In genomic region chr4:95898714-95899113, GRCm38 (mm10) we compare ENCODE assay signal across 29 mouse cellular contexts.
DNase-seq lines count a peak whose midpoint lies in the region; ATAC-seq lines count a peak whose summit lies in the region.
"Had no signal": no experiment of that assay in that cellular context is flagged by ENCODE, and none has a peak within 500 bp of the region (broad histone marks: within the 10 kb centered on the region; RNA-seq: fewer than 3 reads in every experiment).

No protein-coding gene starts in this region.

- 69% methylated on average over 5 of the region's 6 CpGs for WGBS in forebrain, embryonic 10.5 days
- 70% methylated on average over 5 of the region's 6 CpGs for WGBS in forebrain, embryonic 16.5 days
- 56% methylated on average over 6 of the region's 6 CpGs for WGBS in midbrain, embryonic 13.5 days
- 55% methylated on average over 6 of the region's 6 CpGs for WGBS in midbrain, embryonic 10.5 days
- WGBS in embryonic facial prominence, embryonic 11.5 days = 17% methylated on average over 6 of the region's 6 CpGs

- H3K27me3 ChIP-seq in forebrain, embryonic 10.5 days (ENCODE audit: poor library complexity, severe bottlenecking) = no peaks in the 10 kb centered on the region
- no peaks in the 10 kb centered on the region for H3K27me3 ChIP-seq in forebrain, embryonic 16.5 days (replicated peaks; ENCODE audit: control insufficient read depth, insufficient read depth, low read length)
- H3K27me3 ChIP-seq in midbrain, embryonic 13.5 days = no peaks in the 10 kb centered on the region
- no peaks in the 10 kb centered on the region for H3K27me3 ChIP-seq in midbrain, embryonic 10.5 days (ENCODE audit: low read depth, poor library complexity, severe bottlenecking)
- H3K27me3 ChIP-seq in embryonic facial prominence, embryonic 11.5 days (ENCODE audit: control insufficient read depth, insufficient read depth, low read length) = no peaks in the 10 kb centered on the region
- H3K27me3 ChIP-seq: embryonic facial prominence, embryonic 12.5 days; forebrain, embryonic 15.5 days; hindbrain, embryonic 15.5 days; kidney, embryonic 15.5 days; midbrain, embryonic 12.5 days; neural tube, embryonic 13.5 days; Patski had no signal

- H3K4me1 ChIP-seq in forebrain, embryonic 10.5 days = peaks cover 45% of the 10 kb centered on the region
- H3K4me1 ChIP-seq in forebrain, embryonic 16.5 days (replicated peaks; ENCODE audit: control insufficient read depth, insufficient read depth, low read length) = peaks cover 8% of the 10 kb centered on the region
- peaks cover 12% of the 10 kb centered on the region; the same call in 1 of the 2 replicates for H3K4me1 ChIP-seq in midbrain, embryonic 13.5 days (replicated peaks)
- H3K4me1 ChIP-seq in midbrain, embryonic 10.5 days = peaks cover 30% of the 10 kb centered on the region
- peaks cover 8% of the 10 kb centered on the region; the same call in 1 of the 2 replicates for H3K4me1 ChIP-seq in embryonic facial prominence, embryonic 11.5 days (ENCODE audit: control insufficient read depth, insufficient read depth, low read length)

- H3K36me3 ChIP-seq in forebrain, embryonic 10.5 days (replicated peaks) = no peaks in the 10 kb centered on the region
- H3K36me3 ChIP-seq in forebrain, embryonic 16.5 days (ENCODE audit: control insufficient read depth, insufficient read depth) = no peaks in the 10 kb centered on the region
- H3K36me3 ChIP-seq in midbrain, embryonic 13.5 days = no peaks in the 10 kb centered on the region
- H3K36me3 ChIP-seq in midbrain, embryonic 10.5 days = no peaks in the 10 kb centered on the region
- H3K36me3 ChIP-seq in embryonic facial prominence, embryonic 11.5 days (replicated peaks; ENCODE audit: control insufficient read depth, insufficient read depth, low read depth, low read length) = no peaks in the 10 kb centered on the region
- H3K36me3 ChIP-seq: embryonic facial prominence, embryonic 12.5 days; forebrain, embryonic 15.5 days; G1E; heart, embryonic 10.5 days; hindbrain, embryonic 15.5 days; kidney, embryonic 15.5 days; midbrain, embryonic 12.5 days; neural tube, embryonic 13.5 days had no signal

- no peak for ATAC-seq in forebrain, embryonic 16.5 days
- peak; percentile 30; the same call in 1 of the 2 replicates for ATAC-seq in midbrain, embryonic 13.5 days
- ATAC-seq in embryonic facial prominence, embryonic 11.5 days (replicated peaks; ENCODE audit: insufficient number of reproducible peaks, low FRiP score, low TSS enrichment, low read depth) = no peak
- ATAC-seq: forebrain, embryonic 15.5 days; Patski had no signal

- no peak overlapping the region for H3K9ac ChIP-seq in forebrain, embryonic 16.5 days (replicated peaks; ENCODE audit: low read depth, low read length)
- no peak overlapping the region for H3K9ac ChIP-seq in midbrain, embryonic 13.5 days (replicated peaks)
- no peak overlapping the region for H3K9ac ChIP-seq in embryonic facial prominence, embryonic 11.5 days (replicated peaks; ENCODE audit: low read length)
- H3K9ac ChIP-seq: embryonic facial prominence, embryonic 12.5 days; forebrain, embryonic 15.5 days; hindbrain, embryonic 15.5 days; kidney, embryonic 15.5 days; liver, embryonic 14.5 days; midbrain, embryonic 12.5 days; neural tube, embryonic 13.5 days had no signal

- no peak for DNase-seq in forebrain, embryonic 10.5 days (ENCODE audit: extremely low spot score, low spot score)
- no peak for DNase-seq in midbrain, embryonic 10.5 days (ENCODE audit: low spot score)
- peak; percentile 39 for DNase-seq in embryonic facial prominence, embryonic 11.5 days (ENCODE audit: low spot score)
- peak; percentile 63 for DNase-seq in mesoderm, embryonic 11.5 days (ENCODE audit: low read depth, low spot score)
- DNase-seq in kidney, postnatal 25 days = no peak
- no peak for DNase-seq in thymus, postnatal 10 days (ENCODE audit: low spot score in 2 of 2)
- DNase-seq: adrenal gland, postnatal 10 days; cerebellum, adult 8-10 months; cerebellum, postnatal 36 days; gastrocnemius, postnatal 10 days; heart, postnatal 36 days; kidney, adult 18-20 months; kidney, postnatal 36 days; liver; lung, adult 2 months; lung, postnatal 10 days had no signal

- no peaks in the 10 kb centered on the region for H3K9me3 ChIP-seq in forebrain, embryonic 10.5 days
- H3K9me3 ChIP-seq in forebrain, embryonic 16.5 days (ENCODE audit: control insufficient read depth, low read length) = no peaks in the 10 kb centered on the region
- no peaks in the 10 kb centered on the region for H3K9me3 ChIP-seq in midbrain, embryonic 13.5 days
- no peaks in the 10 kb centered on the region for H3K9me3 ChIP-seq in midbrain, embryonic 10.5 days (replicated peaks)
- H3K9me3 ChIP-seq in embryonic facial prominence, embryonic 11.5 days (replicated peaks; ENCODE audit: control insufficient read depth, low read length) = no peaks in the 10 kb centered on the region
- H3K9me3 ChIP-seq: embryonic facial prominence, embryonic 12.5 days; forebrain, embryonic 15.5 days; heart, embryonic 10.5 days; hindbrain, embryonic 15.5 days; kidney, embryonic 15.5 days; midbrain, embryonic 12.5 days; neural tube, embryonic 13.5 days had no signal

- no peak overlapping the region for H3K4me3 ChIP-seq in forebrain, embryonic 10.5 days
- H3K4me3 ChIP-seq in forebrain, embryonic 16.5 days (replicated peaks; ENCODE audit: low read length) = no peak overlapping the region
- H3K4me3 ChIP-seq in midbrain, embryonic 13.5 days (replicated peaks) = no peak overlapping the region
- no peak overlapping the region for H3K4me3 ChIP-seq in midbrain, embryonic 10.5 days
- H3K4me3 ChIP-seq in embryonic facial prominence, embryonic 11.5 days (ENCODE audit: low read depth, low read length) = no peak overlapping the region
- H3K4me3 ChIP-seq: embryonic facial prominence, embryonic 12.5 days; forebrain, embryonic 15.5 days; heart, embryonic 10.5 days; hindbrain, embryonic 15.5 days; kidney, embryonic 15.5 days; midbrain, embryonic 12.5 days; myocyte; neural tube, embryonic 13.5 days had no signal

- H3K27ac ChIP-seq in forebrain, embryonic 10.5 days = 0 out of 2 replicates have a peak overlapping the region, but pooled peaks have one; percentile 44
- no peak overlapping the region for H3K27ac ChIP-seq in forebrain, embryonic 16.5 days (ENCODE audit: low read length)
- H3K27ac ChIP-seq in midbrain, embryonic 13.5 days = no peak overlapping the region
- no peak overlapping the region for H3K27ac ChIP-seq in midbrain, embryonic 10.5 days (replicated peaks)
- H3K27ac ChIP-seq in embryonic facial prominence, embryonic 11.5 days (replicated peaks; ENCODE audit: low read depth, low read length) = no peak overlapping the region
- H3K27ac ChIP-seq: heart, embryonic 10.5 days; hindbrain, embryonic 15.5 days; kidney, embryonic 15.5 days; liver, embryonic 14.5 days; midbrain, embryonic 12.5 days; neural tube, embryonic 13.5 days had no signal

- no peak overlapping the region for H3K4me2 ChIP-seq in forebrain, embryonic 16.5 days (ENCODE audit: low read length)
- H3K4me2 ChIP-seq in midbrain, embryonic 13.5 days (replicated peaks) = no peak overlapping the region
- no peak overlapping the region for H3K4me2 ChIP-seq in embryonic facial prominence, embryonic 11.5 days (ENCODE audit: low read depth, low read length)
- H3K4me2 ChIP-seq: embryonic facial prominence, embryonic 12.5 days; forebrain, embryonic 15.5 days; hindbrain, embryonic 15.5 days; kidney, embryonic 15.5 days; midbrain, embryonic 12.5 days; neural tube, embryonic 13.5 days had no signal

Comparison
In these comparisons a context has a peak if more than half of its experiments do, and no peak if none do; other contexts are left out.
1. DNase-seq: peak in embryonic facial prominence, embryonic 11.5 days (single experiment) and mesoderm, embryonic 11.5 days (single experiment); none in forebrain, embryonic 10.5 days (single experiment), midbrain, embryonic 10.5 days (single experiment), kidney, postnatal 25 days (0 of 2) and thymus, postnatal 10 days (0 of 2).